Mouse (Mus musculus) heart, embryonic 11.5 days (tissue): ENCODE measurements around the gene Acnat2. TPM values are rescaled to one million over a fixed set of nuclear protein-coding genes. Genes with fewer than 3 reads are reported as not detected.
"Not testable (repeated sequence)": the region's sequence is repeated elsewhere in the genome, so short reads cannot be mapped to it uniquely, and the experiment has no call there.

ENCODE experiments used
- ATAC-seq: fragments of 200-750 bp; cut with Nextera tagmentation; replicated peaks from 2 replicates; pipeline ENCODE4 v1.8.0; 2017; ENCODE audit warnings: moderate library complexity; ENCODE audit not compliant: insufficient number of reproducible peaks, low FRiP score, low TSS enrichment
- H3K27ac ChIP-seq: fragments of 300-500 bp; sonication (generic); 2 replicates; pipeline ENCODE4 v1.5.1; 2014; ENCODE audit warnings: mild to moderate bottlenecking, low read depth, low read length
- H3K27me3 ChIP-seq: fragments of 300-500 bp; sonication (generic); 2 replicates; pipeline ENCODE4 v1.6.1; 2014; ENCODE audit warnings: mild to moderate bottlenecking, low read length, mixed read lengths; ENCODE audit not compliant: control insufficient read depth, insufficient read depth
- H3K36me3 ChIP-seq: fragments of 300-500 bp; sonication (generic); 2 replicates; pipeline ENCODE4 v1.6.1; 2014; ENCODE audit warnings: mild to moderate bottlenecking, low read length, moderate library complexity, mixed read lengths; ENCODE audit not compliant: control insufficient read depth, insufficient read depth
- H3K4me1 ChIP-seq: fragments of 300-500 bp; sonication (generic); 2 replicates; pipeline ENCODE4 v1.6.1; 2014; ENCODE audit warnings: low read length; ENCODE audit not compliant: control insufficient read depth, insufficient read depth
- H3K4me2 ChIP-seq: fragments of 300-500 bp; sonication (generic); 2 replicates; pipeline ENCODE4 v1.6.1; 2014; ENCODE audit warnings: mild to moderate bottlenecking, moderate library complexity
- H3K4me3 ChIP-seq: fragments of 300-500 bp; sonication (generic); 2 replicates; pipeline ENCODE4 v1.5.1; 2014; ENCODE audit warnings: low read depth, low read length
- H3K9ac ChIP-seq: fragments of 300-500 bp; sonication (generic); 2 replicates; pipeline ENCODE4 v1.6.1; 2014; ENCODE audit warnings: mild to moderate bottlenecking, low read depth, low read length, moderate library complexity
- H3K9me3 ChIP-seq: fragments of 300-500 bp; sonication (generic); replicated peaks from 2 replicates; pipeline ENCODE4 v1.6.1; 2016; ENCODE audit warnings: low read length; ENCODE audit not compliant: control insufficient read depth
- WGBS: fragments of 180-500 bp; shearing (Covaris S2); extraction: QIAGEN DNeasy Blood & Tissue Kit; methylation state at CpG from one replicate; pipeline ENCODE4 v1.1.7; 2014; ENCODE audit not compliant: insufficient replicate concordance; 5-methylcytosine and 5-hydroxymethylcytosine counted together
- polyA plus RNA-seq: library from polyadenylated mRNA; unstranded; fragments of >200 nt; fragmentation: Nextera tagmentation; extraction: Ambion mirVana; gene quantifications from 2 replicates; pipeline ENCODE4 v1.2.1, GENCODE M21; 2014

The Acnat2 gene
- polyA plus RNA-seq, 1 experiment from 2014 or later, result not detected

DNA sequence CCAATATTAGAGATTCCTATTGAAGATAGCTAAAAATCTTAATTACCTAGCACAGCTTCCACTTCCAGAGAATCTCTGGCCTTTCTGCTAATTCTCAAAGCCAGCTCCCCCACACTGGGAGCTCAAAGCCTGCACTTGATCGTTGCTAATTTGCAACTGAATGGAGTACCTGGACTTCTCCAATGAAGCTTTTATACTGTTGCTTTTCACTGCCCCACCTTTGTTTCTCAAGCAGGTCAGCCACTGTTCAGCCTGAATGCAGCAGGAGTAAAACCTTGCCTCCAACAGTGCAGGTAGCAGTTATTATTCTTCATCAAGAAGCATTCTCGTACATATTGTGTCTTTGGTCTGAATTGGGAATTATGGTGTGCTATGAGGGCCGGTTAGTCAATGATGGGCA, 39.9 kb downstream of the Acnat2 start:
- not testable (repeated sequence) for H3K4me2 ChIP-seq, H3K27ac ChIP-seq, H3K36me3 ChIP-seq, H3K4me1 ChIP-seq, H3K27me3 ChIP-seq, H3K4me3 ChIP-seq, ATAC-seq, H3K9ac ChIP-seq
- WGBS, result 87% methylated on average over 3 of the region's 3 CpGs
- peaks cover 11% of the 10 kb centered on the region for H3K9me3 ChIP-seq

DNA sequence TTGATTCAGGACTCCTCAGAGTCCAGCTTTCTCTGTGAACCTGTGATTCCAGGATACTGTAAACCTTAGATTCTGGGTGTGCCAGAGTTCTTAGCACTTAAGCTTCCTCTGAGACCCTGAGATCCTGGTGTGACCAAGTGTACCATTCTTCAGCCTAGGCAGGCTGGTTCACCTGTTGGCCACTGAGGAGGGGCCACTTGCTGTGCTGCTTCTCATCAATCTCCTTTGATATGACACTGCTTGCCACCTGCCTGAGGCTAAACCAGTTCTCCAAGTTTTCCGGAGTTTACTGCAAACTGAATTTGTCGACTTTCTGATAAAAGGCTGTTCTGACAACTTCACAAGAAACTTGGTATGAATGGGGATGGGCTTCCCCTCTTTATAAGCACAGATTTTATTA, 50.9 kb downstream of the Acnat2 start:
- Histone ChIP-seq H3K27ac (no peak overlapping the region), H3K4me2 (no peak overlapping the region), H3K4me1 (no peaks in the 10 kb centered on the region), H3K9me3 (no peaks in the 10 kb centered on the region), H3K4me3 (no peak overlapping the region), H3K27me3 (no peaks in the 10 kb centered on the region), H3K36me3 (no peaks in the 10 kb centered on the region), H3K9ac (no peak overlapping the region)
- WGBS, result 71% methylated on average over 2 of the region's 2 CpGs
- no peak for ATAC-seq

- no peak for ATAC-seq
- no peaks in the 10 kb centered on the region for H3K4me1 ChIP-seq
- H3K27me3 ChIP-seq, result no peaks in the 10 kb centered on the region
- no peak overlapping the region for H3K4me2 ChIP-seq
- H3K27ac ChIP-seq, result no peak overlapping the region
- H3K36me3 ChIP-seq, result no peaks in the 10 kb centered on the region
- no peak overlapping the region for H3K9ac ChIP-seq
- H3K9me3 ChIP-seq, result no peaks in the 10 kb centered on the region
- H3K4me3 ChIP-seq, result no peak overlapping the region
- WGBS, result 82% methylated on average over 4 of the region's 4 CpGs
These were observed 57.5 kb downstream of the Acnat2 start for GRCm38 (mm10) chr4:49350470-49350869.

GRCm38 (mm10) chr4:49348677-49349076, 59.3 kb downstream of the Acnat2 start:
- Histone ChIP-seq H3K4me2 (no peak overlapping the region), H3K27ac (no peak overlapping the region), H3K9me3 (no peaks in the 10 kb centered on the region), H3K9ac (no peak overlapping the region), H3K27me3 (no peaks in the 10 kb centered on the region), H3K4me1 (no peaks in the 10 kb centered on the region), H3K36me3 (no peaks in the 10 kb centered on the region), H3K4me3 (no peak overlapping the region)
- WGBS, result 71% methylated on average over 2 of the region's 2 CpGs
- ATAC-seq, result no peak

DNA sequence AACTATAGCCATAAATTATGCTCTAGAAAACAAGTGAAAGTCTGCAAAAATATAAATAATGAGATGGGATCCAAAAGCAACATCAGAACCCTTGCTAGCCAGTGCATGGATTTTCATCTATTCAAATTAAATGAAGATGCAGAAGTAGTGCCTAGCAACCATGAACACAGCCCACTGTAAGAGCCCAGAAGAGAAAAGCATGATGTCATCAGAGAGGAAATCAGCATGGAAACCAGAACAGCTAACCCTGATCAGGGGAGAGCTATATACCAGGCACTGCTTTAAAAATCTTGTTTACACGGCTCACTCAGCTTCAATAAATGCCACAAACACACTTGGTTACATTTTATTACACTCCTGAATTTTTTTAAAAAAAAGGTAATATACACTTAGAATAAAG, 60.0 kb downstream of the Acnat2 start:
- H3K4me2 ChIP-seq, H3K9me3 ChIP-seq, H3K4me1 ChIP-seq, H3K27ac ChIP-seq, H3K4me3 ChIP-seq, H3K9ac ChIP-seq, ATAC-seq, H3K36me3 ChIP-seq, H3K27me3 ChIP-seq: not testable (repeated sequence)
- 67% methylated on average over 1 of the region's 1 CpGs for WGBS

DNA sequence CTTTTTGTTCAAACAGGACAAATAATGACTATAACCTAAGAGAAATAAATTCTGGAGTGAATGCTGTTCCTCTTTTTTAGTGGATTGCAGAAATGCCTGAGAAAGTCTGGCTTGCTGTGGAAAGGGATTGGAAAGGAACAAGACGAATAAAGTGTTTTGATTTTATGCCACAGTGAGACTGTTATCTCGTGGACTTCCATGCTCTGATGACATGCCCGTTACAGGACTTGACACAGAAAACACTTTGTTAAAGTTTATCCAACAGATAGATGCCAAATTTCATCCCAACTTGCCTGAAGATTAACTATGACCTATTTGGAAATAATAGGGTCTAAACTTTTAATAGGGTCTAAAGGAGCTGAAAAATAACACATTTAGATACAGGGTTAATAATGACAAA, 67.9 kb downstream of the Acnat2 start:
- H3K27ac ChIP-seq, H3K36me3 ChIP-seq, ATAC-seq, H3K4me3 ChIP-seq, H3K27me3 ChIP-seq, H3K4me2 ChIP-seq, H3K9me3 ChIP-seq, H3K9ac ChIP-seq, H3K4me1 ChIP-seq: not testable (repeated sequence)
- WGBS, result 58% methylated on average over 3 of the region's 3 CpGs

GRCm38 (mm10) chr4:49337949-49338348, 70.0 kb downstream of the Acnat2 start:
- H3K36me3 ChIP-seq, H3K9me3 ChIP-seq, H3K9ac ChIP-seq, H3K27ac ChIP-seq, H3K4me1 ChIP-seq, H3K4me3 ChIP-seq, H3K27me3 ChIP-seq, ATAC-seq, H3K4me2 ChIP-seq: not testable (repeated sequence)
- WGBS, result 86% methylated on average over 3 of the region's 4 CpGs

Other genes with a start within 250 kb of the Acnat2 start
- not detected in 2 replicates for gene Acnat1, start 65.8 kb upstream of the Acnat2 start, polyA plus RNA-seq
- 0.10 TPM in 1 of 2 replicates, not detected in the other for gene Baat, start 98.4 kb upstream of the Acnat2 start, polyA plus RNA-seq
- 71.8 and 72.9 TPM in 2 replicates for gene Mrpl50, start 112.9 kb upstream of the Acnat2 start, polyA plus RNA-seq
- 6.8 and 7.3 TPM in 2 replicates for gene Zfp189, start 113.0 kb upstream of the Acnat2 start, polyA plus RNA-seq
- 0.17 and 0.79 TPM in 2 replicates for gene Aldob, start 141.4 kb upstream of the Acnat2 start, polyA plus RNA-seq
- gene Tmem246, start 189.7 kb upstream of the Acnat2 start, polyA plus RNA-seq, result 41.8 and 47.8 TPM in 2 replicates
- gene Rnf20, start 223.9 kb upstream of the Acnat2 start, polyA plus RNA-seq, result 35.3 and 35.8 TPM in 2 replicates